Mouse (Mus musculus): Measurements from ENCODE around the gene Gm11985. TPM values are rescaled to one million over a fixed set of nuclear protein-coding genes. Genes with fewer than 3 reads are reported as not detected.
"Not testable (repeated sequence)": the region's sequence is repeated elsewhere in the genome, so short reads cannot be mapped to it uniquely, and the experiment has no call there.

Gm11985 gene
- polyA plus RNA-seq, 1 experiment from 2014 or later, result not detected

DNA sequence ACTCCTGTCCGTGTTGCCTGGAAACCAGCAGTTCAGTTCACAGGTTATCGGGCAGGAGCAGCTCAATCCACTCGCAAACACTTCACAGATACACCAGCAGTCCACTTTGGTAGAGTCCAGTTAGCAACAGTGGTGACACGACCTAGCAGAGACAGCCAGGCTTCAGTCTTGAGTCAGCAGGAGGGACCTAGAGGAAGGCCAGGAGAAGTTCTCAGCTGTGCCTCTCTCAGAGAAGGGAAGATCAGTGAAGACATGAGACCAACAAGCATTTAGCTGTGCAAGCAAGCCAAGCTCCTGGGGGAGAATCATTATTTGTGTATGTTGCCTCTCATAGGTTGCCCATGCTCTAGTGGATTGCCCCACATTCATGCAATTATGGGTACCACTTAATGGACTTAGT, 39.7 kb upstream of the Gm11985 start:
- no peak overlapping the region for H3K9ac ChIP-seq (ENCODE audit: low read length)
- H3K27me3 ChIP-seq (ENCODE audit: control insufficient read depth, insufficient read depth, low read length), result no peaks in the 10 kb centered on the region
- no peak overlapping the region for H3K4me2 ChIP-seq (ENCODE audit: low read length)
- H3K4me3 ChIP-seq (ENCODE audit: control insufficient read depth in 1 of 2, insufficient read depth in 1 of 2, low read depth in 1 of 2, low read length in 2 of 2), result no peak overlapping the region
- H3K27ac ChIP-seq (replicated peaks in 1 of 2; ENCODE audit: control insufficient read depth in 1 of 2, insufficient read depth in 1 of 2, low read depth in 2 of 2, low read length in 2 of 2), result no peak overlapping the region
- no peak for ATAC-seq (ENCODE audit: insufficient number of reproducible peaks, insufficient read depth, low FRiP score, low read depth)
- H3K36me3 ChIP-seq (ENCODE audit: control insufficient read depth, insufficient read depth, low read length), result no peaks in the 10 kb centered on the region
- H3K4me1 ChIP-seq (ENCODE audit: control insufficient read depth in 2 of 2, insufficient read depth in 2 of 2, low read length in 2 of 2), result no peaks in the 10 kb centered on the region
- WGBS, result 71% methylated on average over 4 of the region's 4 CpGs
- H3K9me3 ChIP-seq (ENCODE audit: control insufficient read depth, low read length), result no peaks in the 10 kb centered on the region

DNA sequence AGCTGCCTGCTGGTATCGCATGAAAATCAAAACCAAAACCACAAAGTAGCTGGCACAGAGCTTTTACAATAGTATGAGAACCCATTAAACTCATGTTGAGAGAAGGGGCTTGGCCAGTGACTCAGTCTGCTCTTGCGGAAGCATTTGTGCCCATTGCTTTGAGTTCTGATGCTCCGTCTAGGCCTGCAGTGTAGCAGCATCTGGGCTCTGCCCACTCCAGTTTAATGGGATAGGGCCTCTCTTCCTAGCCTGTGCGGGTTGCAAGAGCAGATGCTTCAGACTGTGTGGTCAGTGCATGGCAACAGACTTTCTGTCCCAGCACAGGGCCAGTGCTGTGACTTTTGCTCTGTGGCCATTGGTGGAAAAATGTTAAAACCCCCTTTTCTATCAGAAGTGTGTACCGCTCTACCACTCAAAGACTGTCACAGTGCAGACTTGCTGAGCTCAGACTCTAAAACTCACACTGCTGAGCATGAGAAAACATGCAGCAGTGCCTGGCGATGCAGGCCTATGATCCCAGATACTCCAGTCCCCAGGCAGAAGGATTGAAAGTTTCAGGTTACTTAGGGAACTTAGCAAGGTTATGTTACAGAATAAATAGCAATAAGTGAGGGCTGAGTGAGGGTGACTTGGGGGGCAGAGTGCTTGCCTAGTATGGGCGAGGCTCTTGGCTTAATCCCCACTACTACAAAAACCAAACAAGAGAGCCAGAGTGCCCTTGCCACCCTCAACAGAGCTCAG, 38.6 kb upstream of the Gm11985 start:
- Histone ChIP-seq H3K9me3 (ENCODE audit: control insufficient read depth, low read length) (no peaks in the 10 kb centered on the region), H3K4me1 (ENCODE audit: control insufficient read depth in 2 of 2, insufficient read depth in 2 of 2, low read length in 2 of 2) (no peaks in the 10 kb centered on the region), H3K4me2 (ENCODE audit: low read length) (no peak overlapping the region), H3K9ac (ENCODE audit: low read length) (no peak overlapping the region), H3K36me3 (ENCODE audit: control insufficient read depth, insufficient read depth, low read length) (no peaks in the 10 kb centered on the region), H3K27me3 (ENCODE audit: control insufficient read depth, insufficient read depth, low read length) (no peaks in the 10 kb centered on the region), H3K27ac (replicated peaks in 1 of 2; ENCODE audit: control insufficient read depth in 1 of 2, insufficient read depth in 1 of 2, low read depth in 2 of 2, low read length in 2 of 2) (no peak overlapping the region), H3K4me3 (ENCODE audit: control insufficient read depth in 1 of 2, insufficient read depth in 1 of 2, low read depth in 1 of 2, low read length in 2 of 2) (no peak overlapping the region)
- no peak for ATAC-seq (ENCODE audit: insufficient number of reproducible peaks, insufficient read depth, low FRiP score, low read depth)
- WGBS, result 80% methylated on average over 7 of the region's 7 CpGs

DNA sequence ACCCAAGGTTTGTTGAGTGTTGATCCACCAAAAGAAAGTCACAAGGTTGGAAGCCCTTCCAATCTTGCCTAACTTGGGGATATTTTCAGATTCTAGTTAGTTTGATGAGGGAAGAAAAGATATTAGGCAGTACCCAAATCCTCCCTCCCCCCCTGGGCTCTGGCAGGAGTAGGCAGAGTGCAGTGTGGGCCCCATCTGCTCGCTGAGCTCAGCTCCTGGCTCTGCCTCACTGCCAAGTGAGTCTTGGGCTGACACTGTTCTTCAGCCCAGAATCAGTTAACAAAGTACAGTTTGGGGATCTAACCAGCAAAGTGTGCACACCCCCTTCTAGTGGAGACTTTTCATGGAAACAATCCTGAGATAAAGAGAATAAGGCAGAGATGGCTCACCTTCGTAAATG, 37.8 kb upstream of the Gm11985 start:
- Histone ChIP-seq H3K4me1 (ENCODE audit: control insufficient read depth in 2 of 2, insufficient read depth in 2 of 2, low read length in 2 of 2) (no peaks in the 10 kb centered on the region), H3K9me3 (ENCODE audit: control insufficient read depth, low read length) (no peaks in the 10 kb centered on the region), H3K27ac (replicated peaks in 1 of 2; ENCODE audit: control insufficient read depth in 1 of 2, insufficient read depth in 1 of 2, low read depth in 2 of 2, low read length in 2 of 2) (no peak overlapping the region), H3K4me2 (ENCODE audit: low read length) (no peak overlapping the region), H3K4me3 (ENCODE audit: control insufficient read depth in 1 of 2, insufficient read depth in 1 of 2, low read depth in 1 of 2, low read length in 2 of 2) (no peak overlapping the region), H3K9ac (ENCODE audit: low read length) (no peak overlapping the region), H3K27me3 (ENCODE audit: control insufficient read depth, insufficient read depth, low read length) (no peaks in the 10 kb centered on the region), H3K36me3 (ENCODE audit: control insufficient read depth, insufficient read depth, low read length) (no peaks in the 10 kb centered on the region)
- 0 out of 2 replicates have a peak, but pooled peaks have one; percentile 39 for ATAC-seq (ENCODE audit: insufficient number of reproducible peaks, insufficient read depth, low FRiP score, low read depth)
- 67% methylated on average over 2 of the region's 2 CpGs for WGBS

- not testable (repeated sequence) for H3K27ac ChIP-seq (replicated peaks in 1 of 2; ENCODE audit: control insufficient read depth in 1 of 2, insufficient read depth in 1 of 2, low read depth in 2 of 2, low read length in 2 of 2); H3K4me3 ChIP-seq (ENCODE audit: control insufficient read depth in 1 of 2, insufficient read depth in 1 of 2, low read depth in 1 of 2, low read length in 2 of 2); H3K27me3 ChIP-seq (ENCODE audit: control insufficient read depth, insufficient read depth, low read length); H3K9ac ChIP-seq (ENCODE audit: low read length); ATAC-seq (ENCODE audit: insufficient number of reproducible peaks, insufficient read depth, low FRiP score, low read depth); H3K4me1 ChIP-seq (ENCODE audit: control insufficient read depth in 2 of 2, insufficient read depth in 2 of 2, low read length in 2 of 2); H3K4me2 ChIP-seq (ENCODE audit: low read length); H3K9me3 ChIP-seq (ENCODE audit: control insufficient read depth, low read length); H3K36me3 ChIP-seq (ENCODE audit: control insufficient read depth, insufficient read depth, low read length)
- WGBS, result 67% methylated on average over 8 of the region's 8 CpGs
These were observed 33.5 kb upstream of the Gm11985 start for GRCm38 (mm10) chr11:7221826-7222225.

GRCm38 (mm10) chr11:7215703-7216102, 27.3 kb upstream of the Gm11985 start:
- H3K27ac ChIP-seq (replicated peaks in 1 of 2; ENCODE audit: control insufficient read depth in 1 of 2, insufficient read depth in 1 of 2, low read depth in 2 of 2, low read length in 2 of 2), result no peak overlapping the region
- H3K4me2 ChIP-seq (ENCODE audit: low read length), result no peak overlapping the region
- H3K27me3 ChIP-seq (ENCODE audit: control insufficient read depth, insufficient read depth, low read length), result peaks cover 39% of the 10 kb centered on the region
- H3K36me3 ChIP-seq (ENCODE audit: control insufficient read depth, insufficient read depth, low read length), result no peaks in the 10 kb centered on the region
- no peak overlapping the region for H3K9ac ChIP-seq (ENCODE audit: low read length)
- H3K4me3 ChIP-seq (ENCODE audit: control insufficient read depth in 1 of 2, insufficient read depth in 1 of 2, low read depth in 1 of 2, low read length in 2 of 2), result no peak overlapping the region
- no peaks in the 10 kb centered on the region for H3K9me3 ChIP-seq (ENCODE audit: control insufficient read depth, low read length)
- no peak for ATAC-seq (ENCODE audit: insufficient number of reproducible peaks, insufficient read depth, low FRiP score, low read depth)
- H3K4me1 ChIP-seq (ENCODE audit: control insufficient read depth in 2 of 2, insufficient read depth in 2 of 2, low read length in 2 of 2), result peaks cover 5 to 23% of the 10 kb centered on the region in 2 experiments; a peak in 3 of 4 replicates
- 16% methylated on average over 8 of the region's 8 CpGs for WGBS

- no peaks in the 10 kb centered on the region for H3K36me3 ChIP-seq (ENCODE audit: control insufficient read depth, insufficient read depth, low read length)
- H3K27ac ChIP-seq (replicated peaks in 1 of 2; ENCODE audit: control insufficient read depth in 1 of 2, insufficient read depth in 1 of 2, low read depth in 2 of 2, low read length in 2 of 2), result no peak overlapping the region
- H3K4me3 ChIP-seq (ENCODE audit: control insufficient read depth in 1 of 2, insufficient read depth in 1 of 2, low read depth in 1 of 2, low read length in 2 of 2), result peak overlapping the region in 1 of 2 experiments; percentile 68; a peak in 2 of 4 replicates
- ATAC-seq (ENCODE audit: insufficient number of reproducible peaks, insufficient read depth, low FRiP score, low read depth), result no peak
- WGBS, result 6% methylated on average over 14 of the region's 14 CpGs
- peak overlapping the region; percentile 97 for H3K4me2 ChIP-seq (ENCODE audit: low read length)
- H3K27me3 ChIP-seq (ENCODE audit: control insufficient read depth, insufficient read depth, low read length), result peaks cover 41% of the 10 kb centered on the region
- H3K9ac ChIP-seq (ENCODE audit: low read length), result no peak overlapping the region
- H3K4me1 ChIP-seq (ENCODE audit: control insufficient read depth in 2 of 2, insufficient read depth in 2 of 2, low read length in 2 of 2), result peaks cover 5 to 23% of the 10 kb centered on the region in 2 experiments; a peak in 3 of 4 replicates
- no peaks in the 10 kb centered on the region for H3K9me3 ChIP-seq (ENCODE audit: control insufficient read depth, low read length)
These were observed 26.4 kb upstream of the Gm11985 start for GRCm38 (mm10) chr11:7214761-7215160.

DNA sequence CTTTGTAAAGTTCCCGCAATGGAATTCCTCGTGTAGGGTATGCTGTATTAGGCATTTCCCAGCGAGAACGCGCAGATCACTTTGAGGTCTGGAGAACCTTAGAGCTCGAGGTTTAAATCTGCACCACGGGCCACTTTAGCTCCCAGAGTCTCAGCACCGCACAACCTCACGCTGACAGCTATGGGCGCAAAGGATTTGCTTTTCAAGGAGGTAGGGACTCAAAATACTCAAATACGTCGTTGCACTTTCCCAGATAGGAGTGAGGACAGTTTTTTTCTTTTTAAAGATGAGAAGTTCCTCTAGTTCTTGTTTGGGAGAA, 25.9 kb upstream of the Gm11985 start:
- H3K4me2 ChIP-seq (ENCODE audit: low read length), result peak overlapping the region; percentile 97
- H3K4me1 ChIP-seq (ENCODE audit: control insufficient read depth in 2 of 2, insufficient read depth in 2 of 2, low read length in 2 of 2), result peaks cover 5 to 23% of the 10 kb centered on the region in 2 experiments; a peak in 3 of 4 replicates
- no peak for ATAC-seq (ENCODE audit: insufficient number of reproducible peaks, insufficient read depth, low FRiP score, low read depth)
- H3K4me3 ChIP-seq (ENCODE audit: control insufficient read depth in 1 of 2, insufficient read depth in 1 of 2, low read depth in 1 of 2, low read length in 2 of 2), result peak overlapping the region; percentile 65 to 68
- 1% methylated on average over 12 of the region's 12 CpGs for WGBS
- H3K27ac ChIP-seq (replicated peaks in 1 of 2; ENCODE audit: control insufficient read depth in 1 of 2, insufficient read depth in 1 of 2, low read depth in 2 of 2, low read length in 2 of 2), result no peak overlapping the region
- H3K27me3 ChIP-seq (ENCODE audit: control insufficient read depth, insufficient read depth, low read length), result peaks cover 41% of the 10 kb centered on the region
- H3K36me3 ChIP-seq (ENCODE audit: control insufficient read depth, insufficient read depth, low read length), result no peaks in the 10 kb centered on the region
- H3K9me3 ChIP-seq (ENCODE audit: control insufficient read depth, low read length), result no peaks in the 10 kb centered on the region
- no peak overlapping the region for H3K9ac ChIP-seq (ENCODE audit: low read length)

All from heart, embryonic 14.5 days (tissue).